Mouse (Mus musculus) frontal cortex, postnatal 10 days (tissue): ENCODE data around the gene Ccni.

ENCODE experiments used
- DNase-seq, 2 experiments: peaks; one replicate each; pipeline ENCODE4 v3.0.0; 2022; ENCODE audit warnings: low spot score in 2 of 2, mixed read lengths in 1 of 2

Gene Ccni

DNA sequence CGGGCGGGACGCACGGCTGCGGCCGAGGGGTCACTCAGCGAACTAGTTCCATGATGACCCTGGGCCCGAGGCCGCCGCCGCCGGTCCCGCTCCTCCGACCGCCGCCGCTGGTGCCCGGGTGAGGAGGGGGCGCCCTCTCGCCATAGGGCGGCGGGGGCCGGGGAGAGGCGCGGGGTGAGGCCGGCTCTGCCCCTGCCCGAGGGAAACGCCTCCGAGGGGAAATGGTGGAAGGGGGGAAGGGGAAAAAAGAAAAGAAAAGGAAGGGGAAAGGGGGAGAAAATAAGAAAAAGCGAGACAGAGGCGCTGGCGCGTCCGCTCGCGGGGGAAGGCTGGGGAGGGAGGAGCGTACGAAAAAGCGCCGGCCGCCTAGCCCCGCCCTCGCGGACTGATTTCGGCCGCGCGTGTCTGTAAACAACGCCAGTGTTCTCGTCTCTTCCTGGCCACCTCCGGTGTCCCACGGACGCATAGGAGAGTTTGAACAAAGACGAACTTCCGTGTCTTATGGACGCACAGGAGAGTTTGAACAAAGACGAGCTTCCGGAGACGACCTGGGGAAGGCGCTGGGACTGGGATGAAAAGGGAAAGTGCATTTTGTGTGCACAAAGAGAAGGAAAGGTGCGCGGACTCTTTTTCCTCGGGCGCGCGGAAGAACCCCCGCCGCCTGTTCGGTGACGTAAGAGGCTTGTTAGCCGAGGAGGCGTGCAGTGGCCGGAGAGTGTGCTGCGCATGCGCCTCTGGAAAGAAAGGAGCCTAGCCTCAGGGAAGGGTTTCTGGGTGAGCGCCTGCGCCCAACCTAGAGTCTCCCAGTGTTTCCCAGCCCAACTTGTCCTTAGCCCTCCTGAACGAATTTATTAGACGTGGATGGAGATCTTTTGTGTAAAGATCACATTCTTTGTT, at the start of gene Ccni, which contains the start of gene 2010109A12Rik:
TSS of gene Ccni (minus strand) at position 387 of the 897 bp plus-strand sequence.
TSS of gene 2010109A12Rik (plus strand) at position 410 of the 897 bp plus-strand sequence.
- peak; percentile 91 to 94 for DNase-seq

DNA sequence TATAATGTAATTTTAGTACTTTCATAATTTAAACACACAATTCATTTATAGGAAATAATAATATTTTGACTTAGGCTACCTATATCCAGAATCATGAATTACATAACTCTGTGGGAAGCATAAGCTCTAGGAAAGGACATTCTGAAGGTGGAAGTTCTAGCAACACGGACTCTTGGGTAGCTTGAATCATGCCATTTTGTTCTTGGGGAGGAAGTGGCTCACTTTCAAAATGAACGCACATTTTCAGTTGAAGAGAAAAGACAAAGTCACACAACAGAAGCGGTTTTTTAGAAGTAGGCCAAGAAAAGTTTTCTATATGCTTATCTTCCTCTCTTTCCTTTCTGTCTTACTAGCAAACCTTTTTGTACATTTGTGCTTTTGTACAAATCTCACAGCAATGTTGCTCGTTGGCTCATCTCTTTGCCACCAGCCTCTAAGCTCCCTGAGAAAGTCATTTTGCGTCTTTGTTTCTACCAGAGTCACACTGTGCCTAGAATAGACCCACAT, 49.5 kb upstream of the Ccni start:
- no peak for DNase-seq

DNA sequence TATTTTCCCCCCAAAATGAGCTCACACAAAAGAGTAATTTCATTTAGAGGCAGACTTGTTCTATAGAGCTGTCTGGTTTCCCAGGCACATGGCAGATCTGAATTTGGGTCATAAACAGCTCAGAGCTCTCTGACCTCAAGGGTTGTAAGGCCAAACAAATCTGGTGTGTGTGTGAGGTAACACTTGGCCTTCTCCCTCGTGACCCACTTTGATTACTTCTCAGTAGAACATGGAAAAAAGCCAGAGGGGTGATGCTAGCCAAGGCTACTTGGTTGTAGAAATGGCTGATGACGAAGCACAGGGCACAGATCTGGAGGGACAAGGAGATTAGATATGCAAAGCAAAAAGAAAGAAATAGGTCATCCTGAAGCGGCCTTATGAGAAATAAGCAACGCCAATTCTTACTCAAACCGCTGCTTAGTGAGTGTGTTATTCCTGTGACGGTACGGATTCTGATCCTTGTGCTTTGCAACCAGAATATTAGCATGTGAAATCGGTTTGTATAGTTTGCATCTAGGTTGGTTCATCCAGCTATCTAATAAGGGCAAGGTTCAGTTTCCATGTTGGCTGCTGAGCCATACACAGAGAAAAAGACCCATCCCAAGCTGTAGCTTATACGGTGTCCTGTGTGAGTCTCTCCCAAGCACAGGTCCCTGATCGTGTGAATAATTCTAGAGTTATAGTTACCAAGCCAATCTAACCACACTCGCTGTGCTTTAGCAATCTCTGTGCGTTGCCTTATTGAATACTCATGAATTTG, 44.9 kb upstream of the Ccni start:
- DNase-seq, result no peak

DNA sequence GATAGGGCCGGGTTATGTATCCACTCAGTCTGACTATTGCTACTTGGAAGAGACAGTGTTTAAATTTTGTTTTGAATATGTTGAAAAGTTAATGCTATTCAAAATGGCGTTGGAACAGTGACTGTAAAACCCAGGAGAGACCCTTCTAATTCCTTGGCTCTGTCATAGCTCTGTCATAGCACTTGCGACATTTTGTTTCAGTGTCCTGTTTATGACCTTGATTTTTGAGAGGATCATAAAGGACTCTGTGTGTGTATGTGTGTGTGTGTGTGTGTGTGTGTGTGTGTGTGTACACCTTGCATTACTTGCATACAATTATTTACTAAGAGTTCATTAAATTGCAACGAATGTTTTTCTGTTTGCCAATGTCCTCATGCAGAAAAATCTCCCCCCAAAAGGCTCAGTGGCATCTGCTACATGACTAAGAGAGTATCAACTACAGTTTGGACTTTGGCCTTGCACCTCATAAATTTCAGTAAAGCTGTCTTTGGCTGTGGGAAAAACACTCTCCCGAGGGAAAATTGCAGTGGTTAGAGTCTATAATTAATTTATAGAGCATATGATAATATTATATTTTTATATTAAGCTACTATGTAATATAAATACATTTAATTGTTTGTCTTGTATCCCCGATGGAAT, 43.8 kb upstream of the Ccni start:
- no peak for DNase-seq

DNA sequence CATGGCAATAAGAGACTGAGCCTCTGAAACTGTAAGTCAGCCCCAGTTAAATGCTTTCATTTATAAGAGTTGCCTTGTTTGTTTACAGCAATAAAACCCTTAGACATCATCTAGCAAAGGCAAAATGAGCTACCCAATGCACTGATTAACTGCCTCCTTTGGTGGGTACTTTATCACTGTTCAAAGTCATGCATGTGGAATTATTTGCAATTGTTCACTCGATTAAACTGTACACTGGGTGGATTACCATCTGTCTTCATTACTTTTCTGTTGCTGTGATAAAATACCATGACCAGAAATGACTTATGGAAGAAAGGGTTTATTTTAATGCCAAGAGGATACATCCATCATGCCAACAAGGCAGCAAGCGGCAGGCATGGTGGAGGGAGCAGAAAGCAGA, 39.0 kb upstream of the Ccni start:
- DNase-seq, result no peak

DNA sequence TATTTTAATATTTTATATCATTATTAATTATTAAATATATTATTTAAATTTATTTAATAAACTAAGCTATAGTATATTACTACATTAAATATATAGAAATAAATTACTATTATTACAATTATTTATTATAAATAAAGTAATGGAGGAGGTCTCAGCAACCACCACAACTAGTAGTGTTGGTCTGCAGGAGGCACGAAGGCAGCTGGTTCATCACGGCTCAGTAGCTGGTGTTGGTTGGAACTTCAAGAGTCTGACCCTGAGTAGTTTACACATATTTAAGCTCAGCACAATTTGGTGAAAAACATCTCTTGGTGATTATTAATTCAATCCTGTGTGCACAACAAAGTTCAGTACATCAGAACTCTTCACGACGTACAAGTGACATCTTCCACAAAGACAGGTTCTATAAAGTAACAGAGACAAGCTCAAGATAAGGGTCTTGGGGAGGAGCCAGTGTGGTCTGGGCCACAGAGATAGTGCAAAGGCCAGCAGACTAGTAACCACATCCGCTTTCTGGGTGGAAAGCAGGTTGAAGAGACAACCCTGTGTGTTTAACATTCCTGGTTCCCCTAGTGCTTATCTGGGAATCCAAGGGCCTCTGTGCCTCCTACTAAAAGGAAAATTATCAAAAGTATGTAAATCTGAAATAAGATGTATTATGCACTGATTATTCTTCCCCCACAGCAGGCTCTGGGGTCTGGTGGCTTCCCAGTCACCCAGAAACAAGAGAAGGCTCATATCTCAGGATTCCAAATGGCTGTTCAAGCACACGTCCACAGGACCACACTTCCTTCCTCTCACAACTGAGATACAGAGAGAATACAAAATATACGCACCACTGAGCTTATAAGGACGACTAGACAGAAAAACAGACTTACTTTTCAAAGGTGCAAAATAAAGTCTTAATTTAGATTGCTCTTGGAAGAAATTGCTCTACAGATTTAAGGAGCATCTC, 33.6 kb upstream of the Ccni start:
- no peak for DNase-seq

DNA sequence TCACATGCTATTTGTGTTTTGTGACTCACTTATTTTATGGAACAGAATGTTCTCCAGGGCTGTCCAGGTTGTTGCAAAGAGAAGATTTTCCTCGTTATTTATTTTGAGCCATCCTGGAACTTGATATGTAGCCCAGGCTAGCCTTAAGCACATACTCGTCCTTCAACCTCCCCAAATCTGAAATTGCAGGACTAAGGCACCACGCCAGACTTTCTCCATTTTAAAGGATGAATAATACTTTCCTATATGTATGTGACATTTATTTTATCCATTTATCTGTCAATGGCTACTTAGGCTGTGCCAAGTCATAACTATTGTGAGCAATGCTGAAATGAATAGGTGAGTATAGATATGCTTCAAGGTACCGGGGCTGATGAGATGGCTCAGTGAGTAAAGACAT, 30.2 kb upstream of the Ccni start:
- DNase-seq, result no peak

DNA sequence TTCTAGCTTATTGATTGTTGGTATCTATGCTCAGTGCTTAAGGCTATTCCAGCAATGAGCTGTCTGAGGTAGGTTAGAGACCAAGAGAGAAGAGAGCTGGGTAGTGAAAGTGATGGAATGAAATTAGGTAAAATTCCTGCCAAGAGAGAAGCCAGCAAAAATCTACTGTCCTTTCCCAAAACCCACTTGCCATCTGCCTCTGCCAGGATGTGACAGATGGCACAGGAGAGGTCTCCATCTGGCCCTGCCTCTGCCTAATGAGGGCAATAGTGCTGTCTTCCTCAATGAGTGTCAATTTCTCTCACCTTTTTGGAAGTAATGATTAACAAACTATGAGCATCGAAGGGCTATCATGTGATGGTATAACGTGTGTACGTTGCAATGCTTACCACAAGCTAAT, 29.6 kb upstream of the Ccni start:
- no peak for DNase-seq

DNA sequence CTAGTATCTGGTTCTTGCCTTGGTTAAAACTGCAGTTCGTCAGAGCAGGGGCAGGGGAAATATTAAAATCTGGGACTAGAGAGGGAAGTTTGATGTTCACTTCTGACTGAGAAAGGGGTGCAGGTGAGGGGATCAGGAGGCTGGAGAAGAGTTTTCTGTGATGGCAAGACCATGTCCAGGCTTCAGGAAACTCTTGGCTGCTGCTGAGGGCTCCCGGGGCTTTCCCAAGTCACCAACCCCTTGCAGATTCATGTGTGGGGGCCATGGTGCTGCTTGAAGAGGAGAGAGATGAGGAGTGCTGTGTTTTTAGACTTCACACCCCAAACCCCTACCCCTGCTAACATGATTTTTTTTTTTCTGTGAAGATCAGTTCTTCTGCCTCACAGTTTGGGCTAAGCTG, 28.3 kb upstream of the Ccni start:
- no peak for DNase-seq

DNA sequence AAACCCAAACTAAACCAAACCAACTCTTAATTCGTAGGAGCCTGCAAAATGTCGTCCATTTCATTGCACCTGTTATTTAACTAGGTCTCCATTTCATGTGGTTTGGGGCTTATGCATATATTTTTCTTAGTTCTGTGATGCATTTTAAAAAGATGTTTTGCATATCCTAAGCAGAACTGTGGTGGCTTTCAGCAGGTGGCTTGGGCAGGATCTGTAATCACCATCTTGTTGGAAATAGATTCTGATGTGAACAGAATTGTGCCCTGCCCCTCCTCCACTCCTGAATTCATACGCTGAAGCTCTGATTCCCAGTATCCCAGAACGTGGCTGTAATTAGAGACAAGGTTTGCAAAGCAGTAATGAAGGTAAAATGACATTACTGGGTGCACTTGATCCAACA, 27.8 kb upstream of the Ccni start:
- no peak for DNase-seq

DNA sequence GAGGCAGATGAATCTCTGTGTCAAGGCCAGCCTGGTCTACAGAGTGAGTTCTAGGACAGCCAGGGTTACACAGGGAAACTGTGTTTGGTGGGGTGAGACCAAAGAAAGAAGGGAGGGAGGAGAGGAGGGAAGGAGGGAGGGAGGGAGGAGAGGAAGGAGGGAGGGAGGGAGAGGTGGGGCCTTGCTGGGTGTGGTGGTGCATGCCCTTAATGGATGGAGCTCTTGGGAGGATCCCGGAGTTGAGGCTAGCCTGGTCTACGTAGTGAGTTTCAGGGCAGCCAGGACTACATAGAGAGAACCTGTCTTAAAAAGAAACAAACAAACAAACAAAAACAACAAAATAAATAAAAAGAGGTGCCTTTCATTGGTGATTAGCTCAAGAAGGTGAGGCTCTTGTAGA, 26.5 kb upstream of the Ccni start:
- no peak for DNase-seq

DNA sequence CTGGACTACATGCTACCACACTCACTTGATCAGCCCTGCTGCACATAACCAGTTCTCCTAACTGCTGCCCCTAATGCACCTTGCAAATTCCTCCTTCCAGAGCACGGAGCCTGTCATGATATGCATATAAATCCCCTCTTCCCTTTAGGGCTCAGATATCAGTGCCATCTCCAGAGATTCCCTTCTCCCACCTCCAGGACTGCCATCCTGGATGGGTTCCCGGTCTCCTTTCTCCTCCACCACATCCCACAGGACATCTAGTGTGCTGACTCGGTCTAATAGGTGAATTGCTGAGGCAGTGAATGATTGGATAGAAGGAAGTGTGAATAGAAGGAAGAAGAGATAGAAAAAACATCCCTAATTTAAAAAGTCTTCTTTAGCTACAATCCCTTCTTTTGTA, 25.4 kb upstream of the Ccni start:
- no peak for DNase-seq

DNA sequence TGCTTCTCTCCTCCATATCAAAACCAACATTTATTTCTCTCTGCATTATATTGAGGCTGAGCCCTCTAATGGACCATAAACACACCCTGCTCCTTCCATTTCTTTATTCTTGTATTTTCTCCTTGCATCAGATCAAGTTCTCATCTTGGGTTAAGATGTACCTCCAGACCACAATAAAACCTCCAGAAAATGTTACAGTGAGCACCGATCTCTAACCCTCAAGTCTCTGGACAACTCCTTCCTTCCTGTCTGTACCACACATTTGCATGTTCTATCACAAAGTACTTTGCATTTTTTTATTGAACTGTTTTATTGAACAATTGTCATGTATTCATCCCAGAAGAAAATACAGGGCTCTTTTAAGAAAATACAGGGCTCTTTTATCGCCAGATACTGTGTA, 23.2 kb upstream of the Ccni start:
- no peak for DNase-seq

DNA sequence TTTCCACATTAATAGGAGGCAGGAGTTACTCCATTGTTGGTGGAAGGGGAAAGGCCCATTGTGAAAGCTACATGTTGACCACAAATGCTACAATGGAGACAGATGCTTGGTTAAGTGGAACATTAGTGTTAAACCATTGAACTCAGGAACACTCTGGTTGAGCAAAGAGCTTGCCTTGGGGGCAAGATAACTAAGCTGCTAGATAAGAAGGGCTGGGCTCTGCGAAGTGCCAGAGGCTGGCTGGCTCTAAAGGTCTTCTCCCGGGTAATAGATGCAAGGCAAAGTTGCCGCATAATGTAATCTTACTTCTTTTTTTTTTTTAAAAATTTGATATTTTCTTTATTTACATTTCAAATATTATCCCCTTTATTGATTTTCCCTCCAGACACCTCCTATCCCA, 20.9 kb upstream of the Ccni start:
- DNase-seq, result no peak

DNA sequence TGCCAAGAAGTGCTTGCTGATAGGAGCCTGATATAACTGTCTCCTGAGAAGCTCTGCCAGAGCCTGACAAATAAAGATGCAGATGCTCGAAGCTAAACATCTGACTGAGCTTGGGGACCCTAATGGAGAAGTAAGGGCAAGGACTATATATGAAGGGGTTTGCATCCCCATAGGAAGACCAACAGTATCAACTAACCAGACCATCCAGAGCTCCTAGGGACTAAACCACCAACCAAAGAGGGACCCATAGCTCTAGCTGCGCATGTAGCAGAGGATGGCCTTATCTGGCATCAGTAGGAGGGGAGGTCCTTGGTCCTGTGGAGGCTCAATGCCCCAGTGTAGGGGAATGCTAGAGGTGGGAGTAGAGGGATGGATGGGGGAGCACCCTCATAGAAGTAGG, 18.3 kb upstream of the Ccni start:
- no peak for DNase-seq

DNA sequence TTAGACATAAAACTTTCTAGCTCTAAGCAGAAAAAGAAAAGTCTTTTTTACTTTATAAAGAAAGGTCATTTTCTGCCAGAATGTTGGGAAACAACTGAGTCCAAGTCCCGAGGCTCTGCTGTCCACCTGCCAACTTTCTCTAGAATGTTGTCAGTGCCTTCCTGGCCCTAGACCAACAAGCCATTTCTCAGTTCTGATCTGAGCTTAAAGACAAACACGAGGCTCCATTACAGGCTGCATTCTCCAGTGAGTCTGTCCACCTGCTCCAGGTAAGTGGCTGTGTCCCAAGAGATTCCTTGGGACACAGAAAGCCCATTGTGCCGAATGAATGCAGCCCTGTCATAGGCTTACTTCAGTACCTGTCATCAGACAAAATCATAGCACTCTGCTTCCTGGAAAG, 15.4 kb upstream of the Ccni start:
- DNase-seq, result no peak

DNA sequence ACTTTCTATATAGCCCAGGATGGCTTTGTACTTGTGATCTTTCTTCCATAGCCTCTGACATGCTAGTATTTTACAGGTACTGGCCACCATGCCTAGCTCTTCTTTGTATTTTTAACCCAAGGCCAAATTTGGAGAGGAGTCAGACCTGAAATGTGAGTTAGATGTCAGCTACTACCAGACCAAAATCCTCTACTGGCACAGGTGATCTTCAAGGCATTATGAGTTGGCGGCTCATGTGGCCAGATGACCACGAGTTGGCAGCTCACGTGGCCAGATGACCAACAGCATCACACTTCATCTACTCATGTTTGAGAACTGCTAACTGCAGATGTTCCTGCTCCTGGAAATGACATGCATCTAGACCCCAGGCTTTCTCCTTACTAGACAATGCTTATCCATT, 12.1 kb upstream of the Ccni start:
- DNase-seq, result no peak

DNA sequence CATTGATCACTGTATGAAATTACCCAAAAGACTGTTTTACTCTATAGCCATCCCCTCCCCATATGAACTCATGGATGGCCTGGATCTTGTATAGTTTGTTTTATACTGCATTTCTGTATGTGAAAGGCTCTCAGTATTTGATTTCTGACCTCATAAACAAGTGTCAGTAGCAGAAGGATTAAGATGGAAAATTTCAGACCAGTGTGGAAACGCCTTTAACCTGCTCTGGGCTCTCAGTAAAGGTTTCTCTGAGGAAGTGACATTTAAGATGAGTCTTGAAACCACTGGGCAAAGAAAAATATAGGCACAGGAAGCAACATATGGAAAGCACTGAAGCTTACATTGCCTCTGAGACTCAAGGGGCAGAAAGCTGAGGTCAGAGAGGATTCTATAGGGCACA, 1.3 kb upstream of the Ccni start:
- DNase-seq, result no peak

DNA sequence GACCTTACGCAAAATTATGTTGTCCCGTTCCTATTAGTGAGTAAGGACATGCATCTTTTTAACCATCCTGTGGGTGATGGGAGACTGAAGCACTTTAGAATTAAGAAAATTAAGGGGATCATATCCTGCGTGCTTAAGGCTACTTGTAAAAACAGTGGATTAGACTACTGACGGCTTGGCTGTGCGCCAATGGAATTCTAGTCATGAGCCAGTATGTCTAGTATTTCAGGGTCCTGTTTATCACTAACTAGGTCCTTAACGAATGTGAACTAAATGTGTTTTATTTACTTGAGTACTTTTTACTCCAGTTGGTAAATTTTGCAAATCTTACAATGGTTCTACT, 682 bp upstream of the Ccni start:
- peak in 1 of 2 experiments; percentile 44 for DNase-seq

DNA sequence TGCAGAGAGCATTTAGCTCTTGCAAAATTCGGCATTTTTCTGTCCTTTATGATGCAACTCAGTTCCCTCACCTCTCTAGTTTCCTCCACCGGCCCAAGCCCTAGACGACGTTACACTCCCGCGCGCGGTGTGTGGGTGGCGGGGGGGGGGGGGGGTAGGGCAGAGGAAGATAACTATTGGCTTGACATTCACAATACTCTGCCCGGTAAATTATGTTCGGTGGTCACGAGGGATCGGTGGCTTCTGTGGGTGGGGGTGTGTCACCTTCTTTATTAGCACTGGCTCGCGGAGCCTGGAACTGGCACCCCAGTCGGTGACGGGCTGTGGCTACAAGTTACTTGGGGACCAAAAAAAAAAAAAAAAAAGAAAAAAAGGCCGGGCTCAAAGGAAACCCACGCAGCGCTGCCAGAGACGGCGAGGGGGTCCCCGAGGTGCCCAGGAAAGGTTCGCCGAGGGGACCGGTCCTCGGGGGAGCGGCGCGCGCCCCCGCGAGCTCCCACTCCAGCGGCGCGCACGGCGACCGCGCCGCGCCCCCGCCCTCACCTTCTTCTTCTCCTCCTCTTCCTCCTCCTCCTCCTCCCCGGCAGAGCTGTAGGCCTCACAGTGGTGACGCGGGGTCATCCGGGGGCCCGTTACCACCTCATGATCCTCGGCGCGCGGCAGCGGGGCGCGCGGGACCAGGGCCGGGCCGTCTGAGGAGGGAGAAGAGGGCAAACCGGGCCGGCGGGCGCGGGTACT, 755 bp downstream of the Ccni start:
- peak; percentile 55 to 58 for DNase-seq

DNA sequence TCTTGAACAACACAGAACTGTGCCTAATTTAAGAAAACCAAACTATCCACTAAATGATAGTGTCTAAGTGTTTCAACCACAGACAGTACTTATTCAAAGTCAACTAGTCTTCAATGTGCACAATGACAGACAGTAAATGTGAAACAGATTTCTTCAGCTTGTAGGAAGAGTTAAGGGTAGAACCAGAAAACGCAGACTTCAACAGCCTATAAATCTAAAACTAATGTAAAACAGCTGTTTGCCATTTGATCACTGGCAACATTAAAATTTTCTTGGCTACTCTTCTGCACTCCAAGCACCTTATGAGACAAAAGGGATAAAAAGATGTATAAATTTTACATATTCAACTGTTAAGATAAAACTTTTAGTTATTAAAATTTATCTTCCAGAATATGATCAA, 5.1 kb downstream of the Ccni start:
- no peak for DNase-seq
